Mouse (Mus musculus) heart, postnatal 10 days (tissue): ENCODE results near the gene Rptor. TPM values are rescaled to one million over a fixed set of nuclear protein-coding genes. Genes with fewer than 3 reads are reported as not detected.
"Not testable (repeated sequence)": the region's sequence is repeated elsewhere in the genome, so short reads cannot be mapped to it uniquely, and the experiment has no call there.

Experiments used
- DNase-seq, 2 experiments: peaks; one replicate each; pipeline ENCODE4 v3.0.0; 2021
- intact Hi-C: fragments of 180-260 bp; cut with DNase I; formaldehyde crosslinking; loops from one replicate; pipeline ENCODE4 v1.15.1; 2025
- total RNA-seq, 2 experiments: library from RNA; stranded (reverse); gene quantifications; 2 replicates each; pipeline ENCODE4 v1.2.3; 2021

Rptor gene
- total RNA-seq, 2 experiments from 2014 or later: 39.2 to 40.7 TPM

DNA sequence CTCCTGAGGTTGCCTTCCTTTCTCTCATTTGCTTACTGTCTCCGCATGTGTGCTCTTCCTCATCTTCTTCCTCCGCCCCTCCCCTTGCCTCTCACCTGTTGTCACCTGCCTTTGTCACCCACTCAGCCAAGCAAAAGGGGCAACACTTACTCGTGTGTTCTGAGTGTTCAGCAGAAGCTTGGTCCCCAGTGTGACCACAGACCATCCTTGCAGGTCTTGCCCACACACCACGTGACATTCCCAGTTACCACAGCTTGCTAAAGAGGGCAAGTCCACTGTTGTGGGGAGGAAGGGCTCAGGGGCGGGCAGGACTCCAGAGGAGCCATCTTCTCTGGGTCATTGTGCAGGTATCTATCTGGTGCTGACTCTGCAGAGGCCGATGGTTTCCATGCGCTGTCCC, 40.6 kb downstream of the Rptor start:
- DNase-seq: no peak
- intact Hi-C loops: loop anchor here (5.0 kb wide), 1 partner anchor 119 kb away; no protein-coding TSS in a partner anchor

DNA sequence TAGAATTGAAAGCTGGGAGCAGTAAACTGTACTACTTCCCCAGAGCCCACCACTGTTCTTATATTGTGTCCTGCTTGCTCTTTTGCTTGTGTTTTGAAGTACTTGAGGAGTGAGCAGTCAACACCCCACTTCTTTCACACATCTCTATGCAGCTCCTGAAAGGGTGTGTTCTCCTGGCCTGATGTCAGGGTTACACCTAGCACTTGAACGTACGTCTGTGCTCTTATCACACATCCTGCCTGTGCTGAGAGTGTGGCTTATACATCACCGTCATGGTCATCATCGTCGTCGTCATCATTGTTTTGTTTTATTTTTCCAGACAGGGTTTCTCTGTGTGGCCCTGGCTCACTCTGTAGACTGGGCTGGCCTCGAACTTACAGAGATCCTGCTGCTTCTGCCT, 41.4 kb downstream of the Rptor start:
- intact Hi-C loops: loop anchor here (5.0 kb wide), 1 partner anchor 118 kb away; no protein-coding TSS in a partner anchor
- no peak for DNase-seq

GRCm38 (mm10) chr11:119644612-119645379, 42.1 kb downstream of the Rptor start:
- intact Hi-C loops: loop anchor here (5.0 kb wide), 1 partner anchor 118 kb away; no protein-coding TSS in a partner anchor
- no peak for DNase-seq

DNA sequence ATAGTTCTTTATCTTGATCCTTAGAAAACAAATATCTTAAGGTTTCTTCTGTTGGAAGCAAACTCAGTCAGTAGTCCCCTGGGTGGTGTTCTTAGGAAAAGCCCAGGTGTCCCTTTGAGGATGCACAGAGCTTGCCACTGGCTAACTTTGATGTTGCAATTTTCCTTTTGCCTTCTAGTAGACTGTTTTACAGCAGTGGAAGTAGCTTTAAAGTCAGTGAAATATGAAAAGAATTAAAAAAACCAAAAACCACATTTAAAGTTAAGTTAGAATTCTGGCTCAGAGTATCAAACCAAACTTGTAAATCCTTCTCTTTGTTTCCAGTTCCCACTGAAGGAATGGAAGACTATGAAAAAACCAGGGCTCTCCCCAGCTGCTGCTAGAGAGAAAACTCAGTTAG, 47.8 kb downstream of the Rptor start:
- intact Hi-C loops: no loop called here
- no peak for DNase-seq

DNA sequence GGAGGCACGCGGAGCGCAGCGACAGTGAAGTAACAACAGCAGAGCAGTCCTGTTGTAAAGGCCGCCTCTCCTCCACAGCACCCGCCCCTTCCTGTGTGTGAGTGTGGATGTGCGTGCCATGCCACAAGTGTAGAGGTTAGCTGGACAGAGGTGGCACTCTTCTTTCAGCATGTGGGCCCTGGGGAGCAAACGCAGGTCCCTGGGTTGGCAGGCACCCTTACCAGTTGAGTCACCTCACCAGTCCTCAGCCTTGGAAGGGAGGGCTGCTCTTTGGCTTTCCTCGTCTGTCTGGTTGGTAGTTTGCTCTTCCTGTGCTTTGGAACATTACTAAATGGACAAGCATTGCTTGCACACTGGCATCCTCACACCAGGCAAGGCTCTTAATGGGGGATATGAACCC, 50.6 kb downstream of the Rptor start:
- no peak for DNase-seq
- intact Hi-C loops: no loop called here

DNA sequence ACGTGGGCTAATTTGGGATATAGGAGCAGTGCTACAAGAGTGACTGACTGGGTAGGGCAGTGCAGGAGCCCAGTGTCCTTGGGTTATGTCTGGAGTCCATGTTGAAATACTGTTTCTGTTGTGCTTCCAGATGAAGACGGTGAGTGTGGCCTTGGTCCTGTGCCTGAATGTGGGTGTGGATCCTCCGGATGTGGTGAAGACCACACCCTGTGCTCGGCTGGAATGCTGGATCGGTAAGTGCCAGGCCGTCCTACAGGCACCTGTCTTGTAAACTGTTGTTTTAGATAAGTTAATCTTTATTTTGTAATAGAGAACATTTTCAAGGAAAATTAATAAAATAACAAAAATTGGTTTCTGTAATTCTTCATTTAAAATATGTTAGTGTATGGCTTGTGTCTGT, 54.8 kb downstream of the Rptor start:
- no peak for DNase-seq
- intact Hi-C loops: no loop called here

DNA sequence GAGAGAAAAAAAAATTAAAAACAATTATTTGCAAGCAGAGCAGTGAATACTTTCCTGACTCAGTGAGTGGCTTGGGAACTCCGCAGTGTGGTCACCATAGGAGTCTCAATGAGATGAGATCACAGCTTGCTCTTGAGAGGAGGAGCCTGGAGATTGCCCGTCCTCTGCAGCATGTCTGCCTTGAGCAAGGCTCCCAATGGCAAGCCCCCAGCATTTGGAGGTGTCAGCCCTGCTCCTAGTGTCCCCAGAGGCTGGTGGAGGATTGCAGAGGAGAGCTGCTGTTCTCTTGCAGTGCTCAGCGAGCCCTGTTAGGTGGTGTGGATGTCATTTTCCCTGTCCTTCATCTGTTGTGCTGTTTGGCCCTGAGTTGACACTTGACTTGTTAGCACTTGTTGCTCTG, 56.6 kb downstream of the Rptor start:
- intact Hi-C loops: no loop called here
- DNase-seq: no peak

- intact Hi-C loops, DNase-seq: not testable (repeated sequence)
Observed at GRCm38 (mm10) chr11:119661479-119661878, 58.8 kb downstream of the Rptor start.

DNA sequence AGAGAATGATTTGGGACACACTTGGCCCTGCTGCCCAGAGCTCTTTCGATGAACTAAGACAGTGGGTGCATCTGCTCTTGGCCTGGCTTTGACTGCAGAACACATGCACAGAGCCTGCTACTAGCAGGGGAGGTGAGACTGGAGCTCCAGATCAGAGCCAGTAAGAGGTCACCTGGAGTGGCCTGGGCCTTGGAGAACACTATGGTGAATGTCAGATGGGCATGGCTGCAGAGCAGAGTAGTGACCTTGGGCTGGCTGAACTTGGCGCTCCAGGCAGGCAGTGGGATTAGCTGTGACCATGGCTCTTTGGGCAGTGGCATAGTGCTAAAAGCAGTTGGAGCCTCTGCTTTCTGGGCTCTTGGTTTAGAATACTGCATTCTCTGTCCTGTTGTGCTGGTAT, 61.2 kb downstream of the Rptor start:
- intact Hi-C loops: no loop called here
- DNase-seq: peak; percentile 36 to 51

DNA sequence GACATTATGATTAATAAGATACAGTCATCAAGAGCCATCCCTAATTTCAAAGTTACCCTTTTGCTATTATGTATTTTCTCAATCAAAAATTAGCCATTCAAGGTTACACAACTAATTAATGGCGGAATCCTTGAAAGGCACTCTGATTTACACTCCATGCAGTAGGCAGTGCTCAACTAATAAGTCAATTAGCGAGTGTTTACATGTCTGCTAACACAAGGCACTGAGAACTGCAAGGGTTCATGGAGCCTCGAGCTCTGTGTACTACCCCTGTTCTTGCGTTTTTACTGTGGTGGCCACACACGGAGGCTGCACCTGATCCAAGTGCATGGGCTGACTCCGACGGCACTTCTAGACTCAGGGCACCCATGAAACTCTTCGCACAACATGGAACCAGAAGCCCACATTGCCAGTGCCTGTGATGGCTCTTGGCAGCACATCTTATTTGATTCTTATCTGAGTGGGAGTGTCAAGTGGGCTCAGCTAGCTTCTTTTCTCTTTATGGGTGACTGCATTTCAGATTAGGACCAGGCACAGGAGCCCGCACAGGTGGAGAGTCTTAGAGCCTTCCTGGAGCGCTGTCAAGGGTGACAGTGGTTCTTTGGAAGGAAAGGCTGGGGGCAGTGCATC, 62.1 kb downstream of the Rptor start:
- DNase-seq: no peak
- intact Hi-C loops: no loop called here

GRCm38 (mm10) chr11:119665308-119665702, 62.6 kb downstream of the Rptor start:
- intact Hi-C loops: no loop called here

DNA sequence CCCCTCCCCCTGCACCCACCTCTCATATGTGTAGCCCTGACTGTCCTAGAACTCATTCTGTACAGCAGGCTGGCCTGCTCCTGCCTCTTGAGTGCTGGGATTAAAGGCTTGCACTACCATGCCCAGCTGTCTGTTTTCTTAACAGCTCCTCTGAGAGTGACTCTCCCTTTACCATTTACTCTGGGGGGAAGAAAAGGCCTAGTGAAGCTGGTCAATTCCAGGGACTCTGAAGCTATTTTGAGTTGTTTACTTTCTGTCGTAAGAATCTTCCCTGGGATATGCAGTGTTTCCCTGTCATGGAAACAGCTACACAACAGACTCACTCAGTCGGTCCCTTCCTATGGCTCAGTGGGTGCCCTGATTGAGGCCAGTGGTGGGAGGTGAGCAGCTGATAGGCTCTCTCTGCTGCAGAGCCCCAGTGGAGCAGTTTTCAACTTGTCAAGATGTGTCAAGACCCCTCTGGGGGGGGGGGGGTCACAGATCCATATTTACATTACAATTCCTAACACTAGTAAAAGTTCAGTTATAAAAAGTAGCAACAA, 63.9 kb downstream of the Rptor start:
- peak; percentile 28 to 35 for DNase-seq

More at GRCm38 (mm10) chr11:119665308-119665702, 62.6 kb downstream of the Rptor start:
- DNase-seq: no peak

GRCm38 (mm10) chr11:119670690-119671666, 68.3 kb downstream of the Rptor start:
- DNase-seq: no peak
- intact Hi-C loops: loop anchor here (5.0 kb wide), 1 partner anchor 96 kb away; no protein-coding TSS in a partner anchor

More for the DNA sequence above, 63.9 kb downstream of the Rptor start:
- intact Hi-C loops: no loop called here

- no peak for DNase-seq
- intact Hi-C loops: loop anchor here (5.0 kb wide), 1 partner anchor 95 kb away; no protein-coding TSS in a partner anchor
Observed at GRCm38 (mm10) chr11:119672041-119672440, 69.3 kb downstream of the Rptor start.

DNA sequence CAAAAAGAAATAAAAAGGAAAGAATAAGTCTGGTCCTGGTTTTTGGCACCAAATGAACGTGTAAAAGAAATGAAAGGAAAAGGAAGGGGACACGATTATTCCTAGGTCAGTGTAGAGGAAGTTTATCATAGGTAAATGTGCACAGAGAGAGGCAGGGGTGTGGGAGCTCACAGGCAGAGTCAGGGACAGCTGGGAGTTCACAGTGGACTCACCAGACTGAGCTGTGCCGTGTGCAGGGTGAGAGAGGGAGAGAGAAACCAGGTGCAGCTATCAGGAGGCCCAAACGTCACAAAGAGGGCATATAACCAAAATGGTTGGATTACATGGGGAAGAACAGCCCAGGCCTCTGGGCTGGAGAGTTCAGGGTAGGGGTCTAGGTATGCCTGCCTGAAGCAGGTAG, 70.1 kb downstream of the Rptor start:
- DNase-seq: no peak
- intact Hi-C loops: loop anchor here (5.0 kb wide), 1 partner anchor 95 kb away; no protein-coding TSS in a partner anchor

GRCm38 (mm10) chr11:119674835-119675234, 72.1 kb downstream of the Rptor start:
- intact Hi-C loops: loop anchor here (5.0 kb wide), 1 partner anchor 92 kb away; no protein-coding TSS in a partner anchor
- no peak for DNase-seq

DNA sequence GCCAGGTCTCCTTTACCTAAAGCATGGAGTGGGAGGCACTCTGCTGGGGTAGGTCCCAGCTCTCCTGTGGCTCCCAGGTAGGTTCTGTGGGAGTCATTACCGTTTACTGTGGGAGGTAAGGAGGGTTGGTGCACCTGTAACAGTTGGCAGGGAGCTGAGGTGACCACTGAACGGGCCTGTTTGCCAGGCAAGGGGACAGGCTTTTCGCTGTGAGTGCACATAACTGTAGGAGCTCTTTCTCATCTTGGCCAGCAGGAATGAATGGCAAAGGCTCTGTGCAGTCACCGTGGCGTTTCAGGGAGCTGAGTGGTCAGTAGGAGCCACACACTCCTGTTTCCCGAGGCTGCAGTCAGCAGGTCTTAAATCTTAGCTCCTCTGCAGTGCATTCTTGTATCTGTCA, 72.8 kb downstream of the Rptor start:
- no peak for DNase-seq
- intact Hi-C loops: no loop called here

GRCm38 (mm10) chr11:119676751-119677411, 74.2 kb downstream of the Rptor start:
- DNase-seq: peak; percentile 30 to 53

GRCm38 (mm10) chr11:119678427-119678826, 75.7 kb downstream of the Rptor start:
- DNase-seq: no peak
- intact Hi-C loops: no loop called here

More at GRCm38 (mm10) chr11:119676751-119677411, 74.2 kb downstream of the Rptor start:
- intact Hi-C loops: no loop called here

DNA sequence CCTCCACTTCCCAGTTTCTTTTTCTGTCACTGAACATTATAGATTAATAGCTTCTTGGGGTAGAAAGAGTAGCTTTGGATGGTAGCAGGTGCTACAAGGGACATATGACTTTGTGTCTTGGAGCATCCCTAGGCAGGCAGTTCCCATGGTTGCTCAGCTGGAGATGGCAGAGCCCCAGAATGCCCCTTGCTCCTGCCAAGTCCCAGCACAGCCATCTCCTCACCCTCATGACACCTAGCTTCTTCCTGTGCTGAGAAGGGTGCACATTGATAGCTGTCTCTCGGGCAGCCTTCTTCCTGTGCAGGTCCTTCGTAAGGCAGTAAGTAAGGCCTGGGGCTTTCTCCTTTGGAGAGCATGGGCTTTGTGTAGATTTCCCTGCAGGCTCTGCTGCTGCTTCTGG, 78.0 kb downstream of the Rptor start:
- no peak for DNase-seq
- intact Hi-C loops: no loop called here
